Mouse (Mus musculus) liver, postnatal 0 days (tissue): ENCODE measurements around the gene Mical3. TPM values are rescaled to one million over a fixed set of nuclear protein-coding genes. Genes with fewer than 3 reads are reported as not detected.
A peak's percentile ranks its signal among the peaks of the same experiment; 100 is the strongest.

Experiments used
- ATAC-seq: fragments of 200-750 bp; cut with Nextera tagmentation; 2 replicates; pipeline ENCODE4 v1.8.0; 2017; ENCODE audit warnings: mild to moderate bottlenecking, moderate library complexity
- DNase-seq: peaks from one replicate; pipeline ENCODE4 v3.0.0-alpha.2; 2016
- H3K27ac ChIP-seq: fragments of 300-500 bp; sonication (generic); 2 replicates; pipeline ENCODE4 v1.5.1; 2014; ENCODE audit warnings: antibody characterized with exemption, moderate library complexity, mild to moderate bottlenecking, low read depth
- H3K27me3 ChIP-seq: fragments of 300-500 bp; sonication (generic); 2 replicates; pipeline ENCODE4 v1.6.1; 2014; ENCODE audit warnings: low read length, control low read depth, mixed read lengths; ENCODE audit not compliant: insufficient read depth
- H3K36me3 ChIP-seq: fragments of 300-500 bp; sonication (generic); replicated peaks from 2 replicates; pipeline ENCODE4 v1.6.1; 2014; ENCODE audit warnings: mild to moderate bottlenecking, control low read depth, low read length, moderate library complexity, mixed read lengths; ENCODE audit not compliant: insufficient read depth
- H3K4me1 ChIP-seq: fragments of 300-500 bp; sonication (generic); 2 replicates; pipeline ENCODE4 v1.6.1; 2014; ENCODE audit warnings: antibody characterized with exemption, mild to moderate bottlenecking, control low read depth; ENCODE audit not compliant: insufficient read depth
- H3K4me2 ChIP-seq: fragments of 300-500 bp; sonication (generic); 2 replicates; pipeline ENCODE4 v1.6.1; 2014; ENCODE audit warnings: low read depth, mild to moderate bottlenecking, low read length, moderate library complexity, mixed read lengths
- H3K4me3 ChIP-seq: fragments of 300-500 bp; sonication (generic); 2 replicates; pipeline ENCODE4 v1.5.1; 2014; ENCODE audit warnings: low read depth, low read length
- H3K9ac ChIP-seq: fragments of 300-500 bp; sonication (generic); replicated peaks from 2 replicates; pipeline ENCODE4 v1.6.1; 2014; ENCODE audit warnings: mild to moderate bottlenecking, moderate library complexity
- H3K9me3 ChIP-seq: fragments of 300-500 bp; sonication (generic); 2 replicates; pipeline ENCODE4 v1.6.1; 2016; ENCODE audit warnings: mild to moderate bottlenecking, control low read depth, low read length, mixed read lengths
- CTCF ChIP-seq: sonication (generic); IDR thresholded peaks from 2 replicates; pipeline ENCODE4 v1.5.1; 2016; ENCODE audit warnings: antibody characterized with exemption, low read depth
- EP300 ChIP-seq: IDR thresholded peaks from 2 replicates; pipeline ENCODE4 v1.6.1; 2016; ENCODE audit warnings: antibody characterized with exemption, low read depth, mild to moderate bottlenecking
- WGBS: fragments of 180-500 bp; shearing (Covaris S2); extraction: QIAGEN DNeasy Blood & Tissue Kit; methylation state at CpG from one replicate; pipeline ENCODE4 v1.1.7; 2014; ENCODE audit not compliant: insufficient replicate concordance; 5-methylcytosine and 5-hydroxymethylcytosine counted together
- polyA plus RNA-seq: library from polyadenylated mRNA; unstranded; fragments of >200 nt; fragmentation: Nextera tagmentation; extraction: Ambion mirVana; gene quantifications from 2 replicates; pipeline ENCODE4 v1.2.1, GENCODE M21; 2015

Mical3 gene
- polyA plus RNA-seq, 1 experiment from 2014 or later = 4.5 TPM

DNA sequence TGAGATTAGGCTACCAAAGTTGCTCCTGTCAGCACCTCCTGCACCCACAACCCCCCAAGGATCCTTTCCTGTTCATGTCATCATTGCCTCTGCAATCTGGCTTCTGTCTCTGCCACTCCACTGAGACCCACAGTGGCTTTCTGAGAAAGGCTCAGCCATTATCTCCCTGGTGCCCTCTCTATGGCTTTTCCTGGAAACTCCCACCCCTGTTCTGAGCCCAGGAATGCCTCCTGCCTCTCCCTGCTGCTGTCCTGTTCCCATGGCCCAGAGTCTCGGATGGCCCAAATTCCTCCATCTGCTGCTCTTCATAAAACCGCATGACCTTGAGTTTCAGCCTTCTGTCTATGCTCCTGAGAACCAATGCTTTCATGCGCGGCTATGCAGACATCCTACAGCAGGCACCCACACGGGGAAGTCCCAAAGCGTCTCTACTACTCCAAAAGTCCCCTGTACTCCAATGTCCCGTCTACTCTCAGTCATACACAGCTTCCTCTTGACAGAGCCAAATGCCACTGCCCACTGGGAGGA lies 77.2 kb downstream of the Mical3 start:
- TF ChIP-seq CTCF = no peak
- TF ChIP-seq EP300 = no peak
- ATAC-seq (no peak), DNase-seq (no peak)
- Histone ChIP-seq H3K9ac (0 out of 2 replicates have a peak overlapping the region, but pooled peaks have one; percentile 7), H3K27ac (no peak overlapping the region), H3K36me3 (no peaks in the 10 kb centered on the region), H3K4me2 (no peak overlapping the region), H3K27me3 (no peaks in the 10 kb centered on the region), H3K9me3 (no peaks in the 10 kb centered on the region), H3K4me3 (no peak overlapping the region), H3K4me1 (peaks cover 41% of the 10 kb centered on the region)
- 64% methylated on average over 7 of the region's 7 CpGs for WGBS

DNA sequence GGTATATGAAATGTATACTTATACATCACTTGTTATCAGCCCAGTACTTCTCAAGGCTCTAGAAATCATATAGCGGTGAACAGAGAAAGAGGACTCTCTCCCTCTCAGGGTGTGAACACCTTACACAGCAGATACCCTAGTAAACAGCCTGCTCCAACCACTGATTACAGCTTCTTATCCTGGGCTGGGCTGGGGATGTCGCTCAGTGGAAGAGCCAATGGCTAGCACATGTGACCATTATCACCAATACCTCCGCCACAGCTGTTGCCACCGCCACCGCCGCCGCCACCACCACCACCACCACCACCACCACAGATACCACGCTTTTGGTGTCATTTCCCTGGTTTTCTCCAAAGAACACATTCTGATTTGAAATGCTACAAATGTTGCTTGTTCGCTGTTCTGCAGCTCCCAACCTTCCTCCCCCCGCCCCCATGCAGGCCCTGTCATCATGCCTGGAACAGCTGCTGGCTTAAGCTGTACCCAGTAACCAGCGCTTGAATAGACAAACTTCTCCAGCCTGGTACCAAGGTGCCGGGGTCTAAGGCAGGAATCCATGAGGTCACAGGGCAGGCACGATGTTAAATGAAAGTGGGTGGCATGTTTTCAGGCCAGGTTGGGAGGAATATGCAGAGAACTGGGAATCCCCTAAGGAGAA lies 78.7 kb downstream of the Mical3 start:
- WGBS = 81% methylated on average over 13 of the region's 13 CpGs
- TF ChIP-seq EP300 = no peak
- no peak for TF ChIP-seq CTCF
- no peak overlapping the region for H3K27ac ChIP-seq
- peaks cover 33% of the 10 kb centered on the region for H3K4me1 ChIP-seq
- no peak overlapping the region for H3K9ac ChIP-seq
- no peaks in the 10 kb centered on the region for H3K36me3 ChIP-seq
- H3K4me2 ChIP-seq = no peak overlapping the region
- no peak for DNase-seq
- no peaks in the 10 kb centered on the region for H3K9me3 ChIP-seq
- ATAC-seq = peak; percentile 51
- no peak overlapping the region for H3K4me3 ChIP-seq
- H3K27me3 ChIP-seq = no peaks in the 10 kb centered on the region

DNA sequence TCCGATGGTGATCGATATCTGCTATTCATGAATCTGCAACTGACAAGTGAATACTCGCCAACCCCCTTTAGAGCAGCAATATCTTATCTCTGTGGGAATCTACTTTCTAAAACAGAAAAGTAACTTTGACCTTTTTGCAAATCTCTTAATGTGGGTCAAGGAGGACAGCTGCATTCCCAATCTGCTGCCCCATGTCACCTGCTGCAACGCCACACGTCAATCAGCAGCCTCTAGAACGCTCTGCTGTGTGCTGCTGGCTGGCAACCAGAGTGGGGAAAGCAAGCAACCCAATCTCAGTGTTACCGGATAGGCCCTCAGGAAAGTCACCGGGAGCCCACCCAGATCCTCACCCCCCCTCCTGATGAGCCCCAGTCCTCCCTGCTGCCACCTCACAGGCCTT lies 79.4 kb downstream of the Mical3 start:
- Histone ChIP-seq H3K4me3 (no peak overlapping the region), H3K4me2 (no peak overlapping the region), H3K9ac (no peak overlapping the region), H3K36me3 (no peaks in the 10 kb centered on the region), H3K4me1 (peaks cover 28% of the 10 kb centered on the region), H3K27ac (no peak overlapping the region), H3K27me3 (no peaks in the 10 kb centered on the region), H3K9me3 (no peaks in the 10 kb centered on the region)
- ATAC-seq (no peak), DNase-seq (no peak)
- whole genome bisulfite sequencing = 73% methylated on average over 8 of the region's 8 CpGs
- TF ChIP-seq EP300 = no peak
- no peak for TF ChIP-seq CTCF

DNA sequence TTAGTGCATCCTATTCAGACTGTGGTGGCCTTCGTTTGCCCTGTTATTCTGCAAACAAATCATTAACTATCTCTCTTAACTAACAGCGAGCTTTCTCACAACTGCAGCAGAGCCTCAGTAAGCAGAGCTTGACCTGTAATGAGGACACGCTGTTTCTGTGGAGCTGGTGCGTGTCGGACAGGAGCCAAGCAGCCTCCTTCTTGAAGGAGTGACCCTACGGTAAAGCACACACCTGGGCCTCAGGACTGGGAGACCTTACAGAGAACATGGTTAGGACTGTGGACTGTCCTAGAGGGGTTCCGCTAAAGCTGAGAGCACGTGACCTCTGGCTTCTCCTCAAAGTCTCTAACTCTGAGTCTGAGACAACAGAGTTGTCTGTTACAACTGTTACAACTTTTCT lies 82.1 kb downstream of the Mical3 start:
- H3K27me3 ChIP-seq = no peaks in the 10 kb centered on the region
- DNase-seq (no peak), ATAC-seq (peak; percentile 45)
- H3K27ac ChIP-seq = peak overlapping the region; percentile 64
- H3K36me3 ChIP-seq = no peaks in the 10 kb centered on the region
- 64% methylated on average over 8 of the region's 8 CpGs for WGBS
- no peaks in the 10 kb centered on the region for H3K9me3 ChIP-seq
- no peak for TF ChIP-seq CTCF
- TF ChIP-seq EP300 = no peak
- no peak overlapping the region for H3K4me3 ChIP-seq
- H3K4me1 ChIP-seq = peaks cover 15% of the 10 kb centered on the region
- no peak overlapping the region for H3K4me2 ChIP-seq
- no peak overlapping the region for H3K9ac ChIP-seq

DNA sequence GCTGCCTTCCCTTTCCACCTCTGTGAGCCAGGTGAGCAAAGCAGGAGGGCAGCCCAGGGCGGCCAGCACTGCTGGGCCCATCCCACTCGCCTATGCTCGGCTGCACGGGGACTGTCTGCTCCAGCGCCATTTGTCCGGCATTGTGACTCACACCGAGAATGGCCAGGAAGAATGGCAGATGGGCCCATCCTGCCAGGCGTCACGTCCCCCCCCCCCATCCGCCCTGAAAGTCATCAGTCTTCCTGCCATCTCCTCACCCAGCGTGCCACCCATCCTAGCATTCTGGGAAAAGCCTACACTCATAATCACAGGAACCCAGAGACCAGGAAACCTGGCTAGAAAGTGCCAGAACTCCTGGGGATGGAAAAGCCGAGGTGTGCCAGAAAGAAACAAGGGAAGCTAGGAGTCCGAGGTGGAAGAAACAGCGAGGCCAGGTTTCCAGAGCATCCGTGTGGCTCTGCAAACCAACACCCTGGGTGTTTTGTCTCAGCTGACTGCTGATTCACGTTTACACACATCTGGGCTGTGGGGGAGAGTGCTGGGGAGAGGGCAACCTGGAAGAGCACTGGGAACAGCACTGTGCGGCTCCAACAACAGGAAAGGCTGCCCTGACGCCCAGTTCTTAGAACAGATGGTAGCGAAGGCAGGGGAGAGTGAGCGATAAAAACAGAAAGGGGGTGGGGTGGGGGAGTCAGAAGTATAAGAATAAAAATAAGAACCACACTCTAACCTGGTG lies 85.3 kb downstream of the Mical3 start:
- ATAC-seq (no peak), DNase-seq (no peak)
- 64% methylated on average over 20 of the region's 20 CpGs for WGBS
- Histone ChIP-seq H3K9me3 (no peaks in the 10 kb centered on the region), H3K9ac (no peak overlapping the region), H3K27me3 (no peaks in the 10 kb centered on the region), H3K27ac (no peak overlapping the region), H3K36me3 (peaks cover 16% of the 10 kb centered on the region), H3K4me3 (no peak overlapping the region), H3K4me1 (peaks cover 7% of the 10 kb centered on the region), H3K4me2 (no peak overlapping the region)
- TF ChIP-seq CTCF = no peak
- no peak for TF ChIP-seq EP300

DNA sequence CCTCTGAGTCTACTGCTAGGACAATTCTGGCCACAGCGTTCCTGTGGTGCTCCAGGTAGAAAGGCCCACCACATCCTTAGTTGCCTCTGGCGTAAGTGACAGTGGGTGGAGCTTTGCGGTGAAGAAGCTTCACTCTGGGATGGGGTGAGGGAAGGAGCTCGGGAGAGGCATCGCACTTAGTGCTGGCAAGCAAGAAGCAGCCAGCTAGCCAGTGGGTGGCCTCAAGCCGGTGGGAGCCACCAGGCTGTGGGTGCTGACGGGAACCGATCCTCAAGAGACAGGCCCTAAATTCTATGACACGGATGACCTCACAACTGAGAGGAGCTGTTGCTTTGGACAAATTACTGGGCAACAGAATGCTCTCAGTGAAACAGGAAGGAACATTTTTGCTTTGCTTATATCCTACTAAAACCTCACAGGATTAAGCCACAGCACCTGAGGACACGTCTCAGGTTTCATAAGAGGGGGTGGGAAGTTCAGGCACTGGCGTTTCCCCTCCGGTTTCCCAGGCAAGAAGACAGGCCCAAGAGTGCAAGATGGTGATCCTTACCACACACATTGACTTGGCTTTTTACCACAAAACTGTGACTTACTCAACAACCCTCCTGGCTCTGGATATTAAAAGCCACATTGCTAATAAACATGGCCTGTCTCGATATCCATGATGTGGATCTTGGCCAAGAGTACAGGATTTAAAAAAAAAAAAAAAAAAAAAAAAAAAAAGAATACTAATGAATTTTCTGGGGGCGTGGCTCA lies 87.2 kb downstream of the Mical3 start:
- no peak for TF ChIP-seq CTCF
- H3K27ac ChIP-seq = no peak overlapping the region
- no peaks in the 10 kb centered on the region for H3K4me1 ChIP-seq
- no peaks in the 10 kb centered on the region for H3K9me3 ChIP-seq
- DNase-seq = no peak
- H3K9ac ChIP-seq = no peak overlapping the region
- no peak overlapping the region for H3K4me3 ChIP-seq
- H3K27me3 ChIP-seq = no peaks in the 10 kb centered on the region
- ATAC-seq = no peak
- WGBS = 70% methylated on average over 14 of the region's 14 CpGs
- no peak overlapping the region for H3K4me2 ChIP-seq
- H3K36me3 ChIP-seq = peaks cover 23% of the 10 kb centered on the region
